Mouse (Mus musculus) liver, adult 2 months (tissue): Measurements from ENCODE around the gene Abraxas2. TPM values are rescaled to one million over a fixed set of nuclear protein-coding genes. Genes with fewer than 3 reads are reported as not detected.

Experiments
- DNase-seq: peaks from one replicate; pipeline ENCODE4 v3.0.0-alpha.2; 2011; ENCODE audit warnings: low read depth, low spot score; ENCODE audit errors: extremely low read depth
- H3K27ac ChIP-seq: fragments of 200-500 bp; replicated peaks from 2 replicates; pipeline ENCODE4 v1.5.1; 2012; ENCODE audit warnings: low read depth, mild to moderate bottlenecking, control low read depth, inconsistent platforms, low read length; ENCODE audit not compliant: insufficient read depth
- H3K27me3 ChIP-seq: fragments of 200-500 bp; 2 replicates; pipeline ENCODE4 v1.6.1; 2012; ENCODE audit warnings: mild to moderate bottlenecking, moderate library complexity, low read length, inconsistent platforms; ENCODE audit not compliant: control insufficient read depth, insufficient read depth
- H3K36me3 ChIP-seq: fragments of 200-500 bp; 2 replicates; pipeline ENCODE4 v1.6.1; 2012; ENCODE audit warnings: low read length, inconsistent platforms; ENCODE audit not compliant: control insufficient read depth, insufficient read depth
- H3K4me1 ChIP-seq: fragments of 200-500 bp; 2 replicates; pipeline ENCODE4 v1.6.1; 2011; ENCODE audit warnings: low read length; ENCODE audit not compliant: control insufficient read depth, insufficient read depth
- H3K4me3 ChIP-seq: fragments of 200-500 bp; 2 replicates; pipeline ENCODE4 v1.5.1; 2011; ENCODE audit warnings: low read depth, mild to moderate bottlenecking, control low read depth, low read length, moderate library complexity; ENCODE audit not compliant: insufficient read depth
- H3K79me2 ChIP-seq: fragments of 200-500 bp; 2 replicates; pipeline ENCODE4 v1.6.1; 2012; ENCODE audit warnings: inconsistent platforms, mild to moderate bottlenecking, low read length, moderate library complexity; ENCODE audit not compliant: control insufficient read depth, insufficient read depth
- H3K9ac ChIP-seq: fragments of 200-500 bp; 2 replicates; pipeline ENCODE4 v1.6.1; 2012; ENCODE audit warnings: low read depth, mild to moderate bottlenecking, control low read depth, inconsistent platforms, low read length
- CTCF ChIP-seq: fragments of 200-500 bp; IDR thresholded peaks from 2 replicates; pipeline ENCODE4 v1.5.1; 2011; ENCODE audit warnings: low read depth, low read length, control low read depth
- POLR2A ChIP-seq: fragments of 200-500 bp; IDR thresholded peaks from 2 replicates; pipeline ENCODE4 v1.6.1; 2011; ENCODE audit warnings: low read length, control low read depth; ENCODE audit not compliant: insufficient read depth; ENCODE audit errors: extremely low read depth
- WGBS: fragments of 180-500 bp; shearing (Covaris S2); methylation state at CpG from one replicate; pipeline ENCODE4 v1.1.7; 2018; 5-methylcytosine and 5-hydroxymethylcytosine counted together
- polyA plus RNA-seq: library from polyadenylated mRNA; depleted of rRNA; stranded (reverse); fragments of >200 nt; gene quantifications from 2 replicates; pipeline ENCODE4 v1.2.3, GENCODE M21; 2012
- total RNA-seq: library from RNA; depleted of rRNA; stranded (reverse); fragments of >200 nt; gene quantifications from 2 replicates; pipeline ENCODE4 v1.2.3, GENCODE M21; 2014

The Abraxas2 gene
- total and polyA plus RNA-seq, 2 experiments, result 7.9 to 23.7 TPM

- Histone ChIP-seq H3K27ac (no peak overlapping the region), H3K79me2 (no peaks in the 10 kb centered on the region), H3K36me3 (0 out of 2 replicates have a peak, but pooled peaks cover 2% of the 10 kb centered on the region), H3K27me3 (no peaks in the 10 kb centered on the region), H3K9ac (no peak overlapping the region), H3K4me3 (no peak overlapping the region), H3K4me1 (no peaks in the 10 kb centered on the region)
- WGBS, result 93% methylated on average over 1 of the region's 1 CpGs
- TF ChIP-seq CTCF (no peak), POLR2A (no peak)
- DNase-seq, result no peak
These were observed 16.6 kb upstream of the Abraxas2 start for GRCm38 (mm10) chr7:132842455-132842854.

- no peak for DNase-seq
- Histone ChIP-seq H3K9ac (no peak overlapping the region), H3K4me3 (no peak overlapping the region), H3K36me3 (0 out of 2 replicates have a peak, but pooled peaks cover 2% of the 10 kb centered on the region), H3K27me3 (no peaks in the 10 kb centered on the region), H3K27ac (no peak overlapping the region), H3K4me1 (no peaks in the 10 kb centered on the region), H3K79me2 (no peaks in the 10 kb centered on the region)
- TF ChIP-seq POLR2A (no peak), CTCF (no peak)
- whole genome bisulfite sequencing, result 96% methylated on average over 3 of the region's 3 CpGs
These were observed 15.9 kb upstream of the Abraxas2 start for GRCm38 (mm10) chr7:132843152-132843551.

- Histone ChIP-seq H3K27me3 (no peaks in the 10 kb centered on the region), H3K4me1 (no peaks in the 10 kb centered on the region), H3K36me3 (peaks cover 9% of the 10 kb centered on the region; the same call in 1 of the 2 replicates), H3K9ac (peak within 1 kb of the TSS; percentile 64), H3K27ac (peak within 1 kb of the TSS; percentile 48), H3K4me3 (peak within 1 kb of the TSS; percentile 58), H3K79me2 (no peaks in the 10 kb centered on the region)
- TF ChIP-seq CTCF, result peak; percentile 16; the same call in 1 of the 2 replicates
- no peak for TF ChIP-seq POLR2A
- DNase-seq, result peak; percentile 72
- WGBS, result under 1% methylated on average over 37 of the region's 37 CpGs
These were observed 6.7 kb upstream of the Abraxas2 start, which contains the start of gene Eef1akmt2 for GRCm38 (mm10) chr7:132852173-132852844. Eef1akmt2 (minus strand) TSS chr7:132852673.

DNA sequence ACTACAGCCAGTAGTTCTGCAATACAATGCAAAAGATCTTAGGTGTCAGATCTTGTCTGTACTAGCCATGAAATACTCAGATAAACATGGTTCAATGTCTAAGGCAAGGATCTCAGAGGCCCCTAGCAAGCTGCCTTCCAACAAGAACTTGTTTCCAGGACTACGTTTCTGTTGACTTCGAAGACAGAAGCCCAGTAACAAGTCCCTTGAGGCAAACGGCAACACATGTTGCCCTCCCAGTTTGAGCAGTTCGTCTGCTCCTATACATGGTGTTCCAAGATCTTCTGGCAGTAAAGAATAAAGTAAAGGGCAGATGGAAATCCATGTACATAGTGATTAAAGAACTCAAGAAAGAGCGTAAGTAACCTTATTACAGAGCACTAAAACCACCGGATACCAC lies 5.7 kb upstream of the Abraxas2 start:
- Histone ChIP-seq H3K79me2 (no peaks in the 10 kb centered on the region), H3K36me3 (peaks cover 9% of the 10 kb centered on the region; the same call in 1 of the 2 replicates), H3K9ac (no peak overlapping the region), H3K4me1 (no peaks in the 10 kb centered on the region), H3K4me3 (no peak overlapping the region), H3K27me3 (no peaks in the 10 kb centered on the region), H3K27ac (no peak overlapping the region)
- TF ChIP-seq POLR2A (no peak), CTCF (no peak)
- WGBS, result 93% methylated on average over 6 of the region's 6 CpGs
- no peak for DNase-seq

DNA sequence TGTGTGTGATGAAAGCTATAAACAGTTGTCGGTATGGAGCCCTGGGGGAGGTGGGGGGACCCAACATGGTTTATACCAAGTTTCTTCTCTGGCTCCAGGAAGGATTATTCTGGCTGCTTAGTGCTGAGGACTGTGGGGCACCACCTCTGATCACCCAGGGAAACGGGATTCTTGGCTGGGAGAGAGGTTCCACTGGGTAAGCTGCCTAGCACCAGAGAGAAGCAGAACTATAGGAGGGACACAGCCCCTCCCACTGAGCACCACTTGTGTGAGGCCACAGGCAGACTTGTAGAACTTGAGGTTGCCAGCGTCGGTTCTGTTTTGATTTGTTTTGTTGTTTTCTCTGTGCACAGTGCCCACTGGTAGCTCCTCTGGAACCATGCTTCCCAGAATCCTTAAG lies 5.1 kb upstream of the Abraxas2 start:
- H3K79me2 ChIP-seq, result no peaks in the 10 kb centered on the region
- no peak overlapping the region for H3K9ac ChIP-seq
- no peak overlapping the region for H3K27ac ChIP-seq
- TF ChIP-seq POLR2A (no peak), CTCF (no peak)
- no peak overlapping the region for H3K4me3 ChIP-seq
- no peaks in the 10 kb centered on the region for H3K4me1 ChIP-seq
- peaks cover 7% of the 10 kb centered on the region; the same call in 1 of the 2 replicates for H3K36me3 ChIP-seq
- 87% methylated on average over 4 of the region's 4 CpGs for WGBS
- DNase-seq, result no peak
- H3K27me3 ChIP-seq, result no peaks in the 10 kb centered on the region

DNA sequence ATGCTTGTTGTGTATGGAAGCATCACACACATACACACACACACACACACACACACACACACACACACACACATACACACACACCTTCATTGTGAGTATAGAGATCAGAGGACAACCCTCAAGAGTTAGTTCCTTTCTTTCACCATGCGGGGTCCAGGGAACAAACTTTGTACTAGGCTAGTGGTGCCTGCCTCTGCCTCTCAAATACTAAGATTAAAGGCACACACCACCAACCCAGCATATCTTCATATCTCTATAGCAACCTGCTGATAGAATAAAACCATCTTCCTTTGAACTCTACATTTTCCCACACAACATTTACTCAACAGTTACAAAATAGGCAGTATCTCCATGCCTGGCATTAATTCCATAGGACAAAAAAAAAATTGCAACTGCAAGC lies 2.9 kb upstream of the Abraxas2 start:
- TF ChIP-seq POLR2A (no peak), CTCF (no peak)
- 83% methylated on average over 1 of the region's 1 CpGs for WGBS
- H3K4me1 ChIP-seq, result no peaks in the 10 kb centered on the region; the same call in 1 of the 2 replicates

More for the DNA sequence above, 2.9 kb upstream of the Abraxas2 start:
- no peak overlapping the region for H3K9ac ChIP-seq
- no peaks in the 10 kb centered on the region; the same call in 1 of the 2 replicates for H3K79me2 ChIP-seq
- no peak overlapping the region for H3K27ac ChIP-seq
- no peak overlapping the region for H3K4me3 ChIP-seq
- H3K27me3 ChIP-seq, result no peaks in the 10 kb centered on the region
- H3K36me3 ChIP-seq, result no peaks in the 10 kb centered on the region
- no peak for DNase-seq
